Mouse (Mus musculus): ENCODE measurements at regions not wholly inside any gene's neighbourhood (a gene's known extent, or its start where the extent isn't known, plus 50 kb on each side); places are given as distances from the start of the nearest gene placed in this dataset.

DNA sequence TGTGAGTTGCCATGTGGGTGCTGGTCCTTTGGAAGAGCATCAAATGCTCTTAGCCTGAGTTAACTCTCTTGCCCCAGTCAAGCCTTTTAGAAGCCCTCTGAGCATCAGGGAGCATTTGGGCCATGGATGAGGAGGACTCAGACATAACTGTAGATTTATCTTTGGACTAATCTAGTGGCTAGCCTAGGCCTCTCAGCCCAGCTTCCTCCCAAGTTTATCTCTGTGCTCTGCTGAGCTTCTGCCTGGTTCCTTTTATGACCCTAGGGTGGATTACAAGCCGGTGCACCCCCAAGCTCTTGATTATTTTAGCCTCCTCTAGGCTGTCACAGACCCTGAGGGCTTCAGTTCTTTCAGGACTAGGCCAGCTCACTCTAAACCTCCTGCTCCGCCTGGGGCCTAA lies 102.6 kb upstream of the Vps8 start:
- no peak for DNase-seq (ENCODE audit: low spot score)

GRCm38 (mm10) chr16:21321188-21322070 lies 101.5 kb upstream of the Vps8 start:
- no peak for DNase-seq (ENCODE audit: low spot score)

DNA sequence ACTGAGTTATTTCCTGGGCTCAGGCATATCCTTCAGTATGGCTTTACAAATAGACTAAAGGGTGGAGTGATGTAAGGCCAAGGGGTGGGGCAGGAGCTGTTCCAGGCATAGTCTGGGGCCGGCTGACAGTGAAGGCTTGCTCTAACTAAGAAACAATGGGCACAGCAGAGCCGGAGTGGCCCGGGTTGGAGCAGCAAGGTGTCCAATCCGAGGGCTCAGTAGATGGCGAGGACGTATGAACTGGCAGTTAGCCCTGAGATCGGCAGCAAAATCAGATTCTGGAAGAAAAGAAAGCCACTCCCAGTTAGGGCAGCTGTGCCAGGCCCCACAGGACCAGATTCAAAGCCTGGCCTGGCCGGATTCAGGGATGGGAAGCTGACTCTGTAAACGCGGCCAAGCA lies 100.5 kb upstream of the Vps8 start:
- no peak for DNase-seq (ENCODE audit: low spot score)

GRCm38 (mm10) chr16:21323446-21324034 lies 99.4 kb upstream of the Vps8 start:
- DNase-seq (ENCODE audit: low spot score) = no peak

DNA sequence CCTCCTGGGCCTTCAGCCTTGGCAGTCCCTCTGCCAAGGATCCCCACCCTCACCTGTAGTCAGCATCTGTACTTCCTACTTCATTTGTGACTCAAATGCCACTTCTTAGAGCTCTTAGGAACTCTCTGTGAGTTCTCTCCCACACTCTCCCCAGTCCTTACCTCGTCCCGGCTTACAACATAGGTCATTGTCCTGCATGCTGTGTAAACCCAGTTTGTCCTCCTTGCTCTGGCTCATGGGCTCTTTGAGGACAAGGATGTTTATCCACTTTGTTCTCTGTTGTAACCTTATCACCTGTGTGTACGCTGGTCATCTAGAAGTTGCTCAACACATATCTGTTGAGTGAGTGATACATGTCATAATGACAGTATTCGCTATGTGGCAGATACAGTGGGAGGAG lies 94.9 kb upstream of the Vps8 start:
- no peak for DNase-seq (ENCODE audit: low spot score)

- DNase-seq (ENCODE audit: low spot score) = no peak
Observed at GRCm38 (mm10) chr16:21329199-21329598, 93.7 kb upstream of the Vps8 start.

GRCm38 (mm10) chr16:21331229-21331628 lies 91.7 kb upstream of the Vps8 start:
- DNase-seq (ENCODE audit: low spot score) = no peak

DNA sequence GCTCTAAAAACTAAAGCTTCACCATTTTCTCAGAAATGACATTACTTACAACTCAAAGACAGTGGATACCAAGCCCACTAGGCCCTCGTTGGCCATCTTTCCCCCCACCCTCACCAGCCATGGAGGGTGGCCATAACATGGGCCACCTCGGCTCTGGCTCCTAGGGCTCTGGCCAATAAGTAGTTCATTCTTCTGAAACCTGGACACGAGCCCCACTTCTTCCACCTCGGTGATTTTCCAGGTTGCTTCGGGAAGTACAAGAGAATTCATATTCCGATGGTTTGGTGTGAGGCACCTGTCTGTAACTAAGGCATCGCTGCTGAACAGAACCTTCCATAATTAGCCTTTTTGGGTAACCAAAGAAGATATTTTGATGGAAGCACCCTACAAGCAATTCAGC lies 90.5 kb upstream of the Vps8 start:
- DNase-seq (ENCODE audit: low spot score) = no peak

- DNase-seq (ENCODE audit: low spot score) = no peak
Observed at GRCm38 (mm10) chr16:21332862-21333222, 90.1 kb upstream of the Vps8 start.

DNA sequence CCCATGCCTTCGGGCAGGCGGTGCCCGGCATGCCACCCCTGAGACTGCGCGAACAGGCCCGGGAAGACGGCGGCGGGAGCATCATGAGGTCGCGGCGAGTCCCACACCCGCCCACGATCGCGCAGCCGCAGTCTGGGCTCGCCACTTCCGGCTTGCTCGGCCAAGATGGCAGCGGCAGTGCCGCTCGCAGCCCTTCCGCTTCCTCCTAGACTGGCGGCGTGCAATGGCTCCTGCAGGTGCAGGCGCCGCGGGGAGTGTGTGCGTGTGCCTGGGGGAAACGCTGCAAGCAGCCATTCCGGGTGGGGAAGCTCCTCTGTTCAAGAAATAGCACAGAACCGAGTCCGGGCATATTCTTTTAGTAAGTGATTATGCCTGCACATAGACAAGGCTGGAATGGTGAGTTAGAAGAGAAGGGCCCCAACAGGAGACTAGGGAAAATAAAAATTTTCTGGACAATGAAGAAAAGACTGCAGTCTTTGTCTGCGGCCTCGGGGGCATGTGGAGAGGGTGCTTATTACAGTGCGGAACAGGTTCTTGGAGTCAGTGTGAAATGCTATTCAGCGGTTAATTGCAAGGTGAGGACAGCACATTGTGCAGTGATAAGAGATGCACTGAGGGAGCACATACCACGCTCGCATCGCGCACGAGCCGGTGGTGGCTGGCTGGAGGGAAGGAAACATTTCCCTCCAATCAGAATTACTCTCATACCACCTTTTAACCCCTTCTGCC lies 89.5 kb upstream of the Vps8 start:
- peak; percentile 68 for DNase-seq (ENCODE audit: low spot score)

- DNase-seq (ENCODE audit: low spot score) = no peak
Observed at GRCm38 (mm10) chr16:21339061-21339459, 83.9 kb upstream of the Vps8 start.

DNA sequence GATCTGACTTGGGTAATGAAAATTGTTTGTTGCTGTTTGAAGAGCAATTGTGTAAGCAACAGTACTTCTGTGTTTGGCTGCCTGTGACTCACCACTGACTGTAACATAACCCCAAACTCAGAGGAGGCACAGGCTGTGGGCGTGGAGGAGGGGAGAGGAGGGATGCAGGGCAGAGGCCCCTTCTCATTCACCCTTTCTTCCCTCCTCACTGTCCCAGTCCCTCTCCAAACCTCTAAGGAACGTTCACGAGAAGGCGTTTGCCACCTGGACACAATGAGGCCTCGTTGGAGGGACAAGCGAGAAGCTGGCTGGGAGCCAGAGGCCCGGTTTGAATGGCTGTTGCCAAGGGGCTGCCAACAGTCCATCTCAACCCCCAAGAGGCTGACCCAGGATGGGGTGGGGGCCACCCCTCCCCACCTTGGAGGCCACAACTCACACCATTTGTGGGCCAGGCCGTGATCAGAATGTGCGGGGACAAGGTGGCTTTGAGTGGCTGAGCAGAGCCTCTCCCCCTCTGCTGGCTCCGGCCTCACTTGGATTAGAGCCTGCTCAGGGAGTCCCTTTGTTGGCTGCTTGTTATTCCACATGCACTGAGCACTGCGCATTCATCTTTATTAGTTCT lies 83.3 kb upstream of the Vps8 start:
- peak; percentile 28 for DNase-seq (ENCODE audit: low spot score)

- DNase-seq (ENCODE audit: low spot score) = no peak
Observed at GRCm38 (mm10) chr16:21340136-21340535, 82.8 kb upstream of the Vps8 start.

- DNase-seq (ENCODE audit: low spot score) = no peak
Observed at GRCm38 (mm10) chr16:21349869-21350268, 73.0 kb upstream of the Vps8 start.

DNA sequence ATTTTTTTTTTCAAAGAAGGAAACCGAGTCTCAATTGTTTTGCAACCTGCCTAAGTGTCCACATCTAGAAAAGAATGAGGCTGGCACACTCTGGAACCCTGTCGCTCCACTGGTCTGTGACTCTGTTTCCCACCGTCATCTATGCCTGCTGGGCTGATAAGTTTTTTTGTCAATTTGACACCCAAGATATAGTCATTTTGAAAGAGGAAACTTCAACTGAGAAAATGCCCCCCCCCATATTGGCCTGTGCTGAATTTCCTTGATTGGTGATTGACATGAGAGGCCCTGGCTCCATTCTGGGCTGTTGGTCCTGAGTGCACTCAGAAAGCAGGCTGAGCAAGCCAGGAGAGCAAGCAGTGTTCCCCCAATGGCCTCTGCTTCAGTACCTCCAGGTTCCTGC lies 71.6 kb upstream of the Vps8 start:
- no peak for DNase-seq (ENCODE audit: low spot score)

GRCm38 (mm10) chr16:21353111-21353510 lies 69.8 kb upstream of the Vps8 start:
- DNase-seq (ENCODE audit: low spot score) = no peak

- DNase-seq (ENCODE audit: low spot score) = no peak
Observed at GRCm38 (mm10) chr16:21353545-21353944, 69.4 kb upstream of the Vps8 start.

DNA sequence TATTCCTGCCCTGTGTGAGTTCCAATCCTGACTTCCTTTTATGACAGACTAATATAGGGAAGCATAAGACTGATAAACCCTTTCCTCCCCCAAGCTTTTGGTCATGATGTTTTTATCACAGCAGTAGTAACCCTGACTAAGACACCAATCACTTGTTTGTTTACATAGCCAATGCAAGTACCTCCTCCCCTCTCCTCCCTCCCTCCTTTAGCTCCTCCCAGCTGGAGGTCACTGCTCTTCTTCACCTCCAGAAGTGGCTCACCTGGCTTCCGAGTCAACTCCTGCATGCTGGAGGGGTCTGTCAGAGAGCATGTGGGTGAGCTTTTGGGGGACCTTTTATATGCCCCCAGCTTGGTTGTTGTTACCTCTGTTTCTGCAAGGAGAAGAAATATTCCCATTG lies 67.3 kb upstream of the Vps8 start:
- no peak for DNase-seq (ENCODE audit: low spot score)

- DNase-seq (ENCODE audit: low spot score) = no peak
Observed at GRCm38 (mm10) chr16:21357433-21357832, 65.5 kb upstream of the Vps8 start.

- DNase-seq (ENCODE audit: low spot score) = no peak
Observed at GRCm38 (mm10) chr16:21358313-21358920, 64.5 kb upstream of the Vps8 start.

GRCm38 (mm10) chr16:21359459-21359858 lies 63.5 kb upstream of the Vps8 start:
- no peak for DNase-seq (ENCODE audit: low spot score)

DNA sequence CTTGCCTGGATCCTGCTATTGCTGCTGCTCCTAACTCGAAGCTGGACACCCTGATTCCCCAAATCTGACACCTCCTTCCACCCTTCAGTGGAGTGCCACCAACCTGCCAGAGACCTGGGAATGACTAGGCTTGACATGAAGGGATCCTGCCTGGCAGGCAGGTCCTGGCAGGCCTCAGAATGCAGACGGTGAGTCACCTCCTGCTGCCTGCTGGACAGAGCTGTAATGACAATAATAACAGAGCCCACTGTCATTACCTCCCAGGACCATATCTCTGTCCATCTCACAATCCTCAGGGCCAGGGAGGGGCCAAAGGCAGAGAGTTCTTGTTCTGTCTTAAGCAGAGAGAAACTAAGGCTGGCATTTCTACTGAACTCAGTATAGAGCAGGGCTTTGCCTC lies 61.5 kb upstream of the Vps8 start:
- no peak for DNase-seq (ENCODE audit: low spot score)

Measured in urinary bladder, postnatal 10 days (tissue).